Mouse (Mus musculus) embryonic facial prominence, embryonic 10.5 days (tissue): ENCODE results near the gene Bud23. TPM values are rescaled to one million over a fixed set of nuclear protein-coding genes. Genes with fewer than 3 reads are reported as not detected.
A peak's percentile ranks its signal among the peaks of the same experiment; 100 is the strongest.
"Not testable (repeated sequence)": the region's sequence is repeated elsewhere in the genome, so short reads cannot be mapped to it uniquely, and the experiment has no call there.

ENCODE experiments used
- DNase-seq: peaks from one replicate; pipeline ENCODE4 v3.0.0-alpha.2; 2017; ENCODE audit warnings: low spot score
- H3K27ac ChIP-seq: fragments of 300-500 bp; sonication (generic); replicated peaks from 2 replicates; pipeline ENCODE4 v1.5.1; 2016; ENCODE audit warnings: mild to moderate bottlenecking
- H3K27me3 ChIP-seq: fragments of 300-500 bp; sonication (generic); replicated peaks from 2 replicates; pipeline ENCODE4 v1.6.1; 2016; ENCODE audit warnings: low read depth, mild to moderate bottlenecking; ENCODE audit not compliant: poor library complexity, severe bottlenecking
- H3K36me3 ChIP-seq: fragments of 300-500 bp; sonication (generic); replicated peaks from 2 replicates; pipeline ENCODE4 v1.6.1; 2016; ENCODE audit warnings: mild to moderate bottlenecking, moderate library complexity
- H3K4me1 ChIP-seq: fragments of 300-500 bp; sonication (generic); 2 replicates; pipeline ENCODE4 v1.6.1; 2016
- H3K4me3 ChIP-seq: fragments of 300-500 bp; sonication (generic); 2 replicates; pipeline ENCODE4 v1.5.1; 2016; ENCODE audit warnings: mild to moderate bottlenecking, moderate library complexity
- H3K9me3 ChIP-seq: fragments of 300-500 bp; sonication (generic); 2 replicates; pipeline ENCODE4 v1.6.1; 2016; ENCODE audit warnings: mild to moderate bottlenecking
- WGBS: fragments of 180-500 bp; shearing (Covaris S2); methylation state at CpG from one replicate; pipeline ENCODE4 v1.1.7; 2016; 5-methylcytosine and 5-hydroxymethylcytosine counted together
- polyA plus RNA-seq: library from polyadenylated mRNA; unstranded; fragments of >200 nt; fragmentation: Nextera tagmentation; extraction: Ambion mirVana; gene quantifications from 2 replicates; pipeline ENCODE4 v1.2.1, GENCODE M21; 2016

Gene Bud23
- 190 and 194 TPM in 2 replicates for polyA plus RNA-seq

DNA sequence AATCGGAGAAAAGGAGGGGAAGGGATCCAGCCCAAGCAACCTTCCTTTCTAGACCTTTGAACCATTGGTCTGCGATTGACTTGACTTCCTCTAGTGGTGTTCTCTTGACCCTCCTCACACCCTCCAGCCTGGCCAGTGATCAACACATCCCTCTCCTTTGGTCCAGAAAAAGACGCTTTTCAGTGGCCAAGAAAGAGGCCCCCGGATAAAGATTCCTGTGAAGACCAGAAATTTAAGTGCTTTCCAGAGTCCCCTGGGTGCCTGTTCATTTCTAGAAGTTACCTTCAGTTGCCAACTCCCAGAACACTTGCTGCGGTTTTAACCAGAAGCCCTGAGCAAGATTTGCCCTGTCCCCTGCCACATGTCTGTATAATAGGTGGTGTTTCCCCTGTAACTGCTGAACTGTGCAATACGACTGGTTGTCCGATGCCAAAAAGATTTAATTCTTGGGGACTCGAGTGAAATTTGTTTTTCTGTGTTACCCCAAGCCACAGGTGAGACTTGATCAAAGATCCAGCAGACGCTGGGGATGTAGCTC lies at the start of gene Bud23:
Bud23 (minus strand) TSS at position 51 of the 538 bp plus-strand sequence.
- H3K9me3 ChIP-seq, H3K27me3 ChIP-seq, DNase-seq: not testable (repeated sequence)
- H3K4me3 ChIP-seq, result peak within 1 kb of the TSS; percentile 85
- H3K36me3 ChIP-seq, result peaks cover 58% of the 10 kb centered on the region
- WGBS, result 79% methylated on average over 9 of the region's 9 CpGs
- peaks cover 24% of the 10 kb centered on the region for H3K4me1 ChIP-seq
- peak within 1 kb of the TSS; percentile 84 for H3K27ac ChIP-seq

GRCm38 (mm10) chr5:135113782-135114181 lies 49.0 kb upstream of the Bud23 start:
- Histone ChIP-seq H3K27ac (no peak overlapping the region), H3K36me3 (no peaks in the 10 kb centered on the region), H3K4me1 (peaks cover 3% of the 10 kb centered on the region), H3K27me3 (peaks cover 22% of the 10 kb centered on the region), H3K4me3 (no peak overlapping the region), H3K9me3 (no peaks in the 10 kb centered on the region)
- no peak for DNase-seq
- WGBS, result 87% methylated on average over 12 of the region's 12 CpGs

- Histone ChIP-seq H3K4me1 (peaks cover 23% of the 10 kb centered on the region), H3K27me3 (peaks cover 60% of the 10 kb centered on the region), H3K36me3 (no peaks in the 10 kb centered on the region), H3K4me3 (no peak overlapping the region), H3K27ac (no peak overlapping the region), H3K9me3 (no peaks in the 10 kb centered on the region)
- 78% methylated on average over 6 of the region's 6 CpGs for WGBS
- no peak for DNase-seq
Observed at GRCm38 (mm10) chr5:135109976-135110375, 45.2 kb upstream of the Bud23 start.

- Histone ChIP-seq H3K4me1 (peaks cover 23% of the 10 kb centered on the region), H3K4me3 (no peak overlapping the region), H3K9me3 (no peaks in the 10 kb centered on the region), H3K36me3 (no peaks in the 10 kb centered on the region), H3K27ac (no peak overlapping the region), H3K27me3 (peaks cover 64% of the 10 kb centered on the region)
- DNase-seq, result no peak
- 83% methylated on average over 3 of the region's 3 CpGs for WGBS
Observed at GRCm38 (mm10) chr5:135109426-135109825, 44.7 kb upstream of the Bud23 start.

- no peak overlapping the region for H3K27ac ChIP-seq
- 54% methylated on average over 6 of the region's 6 CpGs for WGBS
- no peak overlapping the region for H3K4me3 ChIP-seq
- peaks cover 64% of the 10 kb centered on the region for H3K27me3 ChIP-seq
- no peak for DNase-seq
- H3K9me3 ChIP-seq, result 0 out of 2 replicates have a peak, but pooled peaks cover 2% of the 10 kb centered on the region
- no peaks in the 10 kb centered on the region for H3K36me3 ChIP-seq
- peaks cover 23% of the 10 kb centered on the region for H3K4me1 ChIP-seq
Observed at GRCm38 (mm10) chr5:135109017-135109416, 44.3 kb upstream of the Bud23 start.

GRCm38 (mm10) chr5:135107521-135108501 lies 43.1 kb upstream of the Bud23 start:
- peak; percentile 74 for DNase-seq
- Histone ChIP-seq H3K9me3 (0 out of 2 replicates have a peak, but pooled peaks cover 4% of the 10 kb centered on the region), H3K36me3 (no peaks in the 10 kb centered on the region), H3K4me1 (peaks cover 23% of the 10 kb centered on the region), H3K4me3 (peak overlapping the region; percentile 71), H3K27me3 (peaks cover 64% of the 10 kb centered on the region), H3K27ac (no peak overlapping the region)
- WGBS, result 8% methylated on average over 40 of the region's 40 CpGs

DNA sequence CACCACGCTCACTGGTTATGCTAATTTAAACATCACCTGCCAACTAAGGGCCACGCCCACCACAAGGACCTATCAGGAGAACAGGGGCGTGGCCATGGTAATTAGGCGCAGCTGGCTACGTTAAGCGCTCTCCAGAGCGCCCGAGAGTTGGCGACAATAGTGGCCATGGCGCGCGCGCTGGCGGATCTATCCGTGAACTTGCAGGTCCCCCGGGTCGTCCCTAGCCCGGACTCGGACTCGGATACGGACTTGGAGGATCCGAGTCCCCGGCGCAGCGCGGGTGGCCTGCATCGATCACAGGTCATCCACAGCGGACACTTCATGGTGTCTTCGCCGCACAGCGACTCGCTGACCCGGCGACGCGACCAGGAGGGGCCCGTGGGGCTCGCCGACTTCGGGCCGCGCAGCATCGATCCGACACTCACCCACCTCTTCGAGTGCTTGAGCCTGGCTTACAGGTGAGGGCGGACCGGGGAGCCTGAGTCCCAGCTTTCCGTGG lies 42.0 kb upstream of the Bud23 start:
- under 1% methylated on average over 48 of the region's 48 CpGs for WGBS

GRCm38 (mm10) chr5:135103999-135104660 lies 39.4 kb upstream of the Bud23 start:
- Histone ChIP-seq H3K4me1 (peaks cover 23% of the 10 kb centered on the region), H3K27ac (no peak overlapping the region), H3K4me3 (no peak overlapping the region), H3K27me3 (peaks cover 46% of the 10 kb centered on the region), H3K9me3 (0 out of 2 replicates have a peak, but pooled peaks cover 4% of the 10 kb centered on the region), H3K36me3 (no peaks in the 10 kb centered on the region)
- WGBS, result 67% methylated on average over 11 of the region's 11 CpGs
- DNase-seq, result peak; percentile 37

More for the DNA sequence above, 42.0 kb upstream of the Bud23 start:
- H3K36me3 ChIP-seq, result no peaks in the 10 kb centered on the region
- 0 out of 2 replicates have a peak, but pooled peaks cover 4% of the 10 kb centered on the region for H3K9me3 ChIP-seq
- peaks cover 23% of the 10 kb centered on the region for H3K4me1 ChIP-seq
- H3K4me3 ChIP-seq, result peak overlapping the region; percentile 71
- peaks cover 64% of the 10 kb centered on the region for H3K27me3 ChIP-seq
- peak overlapping the region; percentile 67; the same call in 1 of the 2 replicates for H3K27ac ChIP-seq
- DNase-seq, result peak; percentile 89

DNA sequence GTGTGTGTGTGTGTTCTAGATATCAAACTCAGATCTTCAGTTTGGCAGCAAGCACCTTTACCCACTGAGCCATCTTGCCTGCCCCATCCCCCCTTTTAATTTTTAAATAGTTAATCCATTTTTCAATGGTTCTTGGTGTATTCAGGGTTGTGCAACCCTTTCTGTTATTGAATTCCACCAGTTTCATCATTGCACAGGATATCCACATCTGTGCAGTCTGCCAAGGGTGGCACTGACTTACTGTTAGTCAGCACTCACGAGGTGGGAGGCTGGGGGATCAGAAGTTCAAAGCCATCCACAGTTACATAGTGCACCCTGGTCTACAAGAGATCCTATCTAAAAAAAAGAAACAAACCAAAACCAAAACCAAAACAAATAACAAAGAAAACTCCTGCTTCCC lies 36.2 kb upstream of the Bud23 start:
- 71% methylated on average over 1 of the region's 1 CpGs for WGBS
- H3K27me3 ChIP-seq, result peaks cover 14% of the 10 kb centered on the region
- no peak for DNase-seq

GRCm38 (mm10) chr5:135089653-135090052 lies 24.9 kb upstream of the Bud23 start, which contains the start of gene Mlxipl:
Gene Mlxipl, plus strand, starts transcription at chr5:135089890.
- H3K4me1 ChIP-seq, result peaks cover 22% of the 10 kb centered on the region
- 3% methylated on average over 39 of the region's 39 CpGs for whole genome bisulfite sequencing

More for the DNA sequence above, 36.2 kb upstream of the Bud23 start:
- Histone ChIP-seq H3K27ac (no peak overlapping the region), H3K4me3 (no peak overlapping the region), H3K4me1 (no peaks in the 10 kb centered on the region), H3K9me3 (0 out of 2 replicates have a peak, but pooled peaks cover 4% of the 10 kb centered on the region), H3K36me3 (no peaks in the 10 kb centered on the region)

DNA sequence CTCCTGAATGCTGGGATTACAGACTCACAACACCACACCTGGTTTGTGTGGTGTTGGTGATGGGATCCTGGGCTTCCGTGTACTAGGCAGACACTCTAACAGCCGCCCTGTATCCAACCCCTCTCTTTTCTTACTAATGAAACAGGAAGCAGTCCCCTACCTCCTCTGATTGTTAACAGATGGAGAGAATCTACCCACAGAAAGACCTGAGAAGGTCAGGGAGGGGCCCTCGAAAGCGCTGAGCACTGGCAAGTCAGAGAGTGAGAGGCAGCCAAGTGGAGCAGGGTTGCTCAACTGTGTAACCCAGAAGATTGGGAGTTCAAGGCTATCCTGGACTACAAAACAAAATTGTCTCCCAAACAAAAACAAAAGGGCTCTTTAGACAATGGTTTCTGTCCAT lies 22.1 kb upstream of the Bud23 start:
- H3K27ac ChIP-seq, result peak overlapping the region; percentile 80
- H3K9me3 ChIP-seq, result no peaks in the 10 kb centered on the region
- H3K27me3 ChIP-seq, result peaks cover 54% of the 10 kb centered on the region
- no peak overlapping the region; the same call in 1 of the 2 replicates for H3K4me3 ChIP-seq
- peak; percentile 52 for DNase-seq
- peaks cover 22% of the 10 kb centered on the region for H3K4me1 ChIP-seq
- WGBS, result 41% methylated on average over 4 of the region's 4 CpGs
- H3K36me3 ChIP-seq, result no peaks in the 10 kb centered on the region

More at GRCm38 (mm10) chr5:135089653-135090052, 24.9 kb upstream of the Bud23 start, which contains the start of gene Mlxipl:
- peak; percentile 49 for DNase-seq
- H3K4me3 ChIP-seq, result peak within 1 kb of the TSS; percentile 45
- no peaks in the 10 kb centered on the region for H3K36me3 ChIP-seq
- H3K9me3 ChIP-seq, result no peaks in the 10 kb centered on the region
- H3K27ac ChIP-seq, result peak within 1 kb of the TSS; percentile 66
- H3K27me3 ChIP-seq, result peaks cover 76% of the 10 kb centered on the region

DNA sequence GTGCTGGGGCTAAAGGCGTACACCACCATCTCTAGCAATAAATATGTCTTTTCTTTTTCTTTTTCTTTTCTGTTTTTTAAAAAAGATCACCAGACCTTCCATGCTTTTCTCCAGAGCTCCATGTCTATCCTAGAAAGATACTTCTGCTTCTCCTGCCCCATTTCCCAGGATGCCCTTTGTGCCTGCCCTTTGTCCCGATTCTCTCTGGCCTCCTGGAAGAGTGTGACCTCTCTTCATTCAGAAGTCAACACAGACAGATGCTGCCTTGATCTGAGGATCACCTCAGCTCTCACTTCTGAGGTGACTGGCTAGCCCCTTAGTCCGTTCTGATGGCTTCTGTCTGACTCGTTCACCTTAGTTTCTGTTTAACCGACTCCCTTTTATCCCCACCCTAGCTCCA lies 15.8 kb upstream of the Bud23 start:
- Histone ChIP-seq H3K4me1 (peaks cover 22% of the 10 kb centered on the region), H3K27ac (no peak overlapping the region), H3K9me3 (no peaks in the 10 kb centered on the region), H3K4me3 (no peak overlapping the region), H3K27me3 (peaks cover 11% of the 10 kb centered on the region; the same call in 1 of the 2 replicates), H3K36me3 (peaks cover 10% of the 10 kb centered on the region)
- 89% methylated on average over 5 of the region's 5 CpGs for WGBS
- no peak for DNase-seq
